Comparison of ENCODE assay signal across 8 mouse cellular contexts in the genomic region with DNA sequence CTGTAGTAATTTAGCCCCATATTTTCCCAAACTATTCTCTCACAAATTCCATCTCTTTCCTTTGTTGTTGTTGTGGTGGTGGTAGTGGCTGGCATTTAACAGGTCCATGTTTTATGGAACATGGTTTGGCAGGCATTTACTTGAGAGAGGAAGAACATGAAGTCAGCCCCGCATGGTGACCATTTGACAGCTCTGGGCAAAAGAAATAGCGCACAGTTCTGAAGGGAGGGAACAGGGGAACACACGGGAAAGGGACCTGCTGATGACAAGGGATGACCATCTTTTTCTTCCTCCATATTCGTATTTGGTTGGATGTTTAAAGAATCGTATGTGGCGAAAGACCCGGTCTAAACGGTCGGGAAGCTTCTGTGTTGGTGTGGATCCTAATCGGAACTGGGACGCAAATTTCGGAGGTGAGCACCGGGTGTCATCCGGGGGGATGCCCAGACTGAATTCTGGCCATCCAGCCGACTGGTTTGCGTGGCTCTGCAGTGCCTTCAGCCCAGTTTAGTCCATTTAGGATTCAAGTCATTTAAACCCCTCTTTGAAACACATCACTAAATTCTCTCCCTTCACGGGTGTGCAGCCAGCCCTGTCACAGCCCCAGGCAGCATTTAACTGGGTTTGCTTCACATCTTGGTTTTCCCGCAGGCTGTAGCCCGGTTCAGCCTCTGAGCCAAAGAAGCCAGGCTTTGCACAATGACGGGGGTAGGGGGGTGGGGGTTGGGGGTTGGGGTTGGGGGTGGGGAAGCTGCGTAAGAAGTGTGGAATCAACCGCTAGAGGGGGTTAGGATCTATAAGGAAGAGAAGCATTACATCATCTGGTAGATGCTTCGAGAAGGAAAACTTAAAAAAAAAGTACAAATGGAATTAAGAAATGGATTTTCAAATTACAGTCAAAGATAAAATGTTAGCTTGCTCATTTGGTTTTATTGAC. TPM values are rescaled to one million over a fixed set of nuclear protein-coding genes. Genes with fewer than 3 reads are reported as not detected.
DNase-seq lines count a peak whose midpoint lies in the region; ATAC-seq and TF ChIP-seq lines count a peak whose summit lies in the region.

No protein-coding gene starts in this region.

- H3K9me3 ChIP-seq in forebrain, embryonic 13.5 days (replicated peaks), result no peaks in the 10 kb centered on the region
- H3K9me3 ChIP-seq in liver, postnatal 0 days (ENCODE audit: low read length), result no peaks in the 10 kb centered on the region

- peak; percentile 70 for ATAC-seq in forebrain, embryonic 13.5 days
- ATAC-seq in liver, postnatal 0 days, result no peak

- no peaks in the 10 kb centered on the region for H3K27me3 ChIP-seq in forebrain, embryonic 13.5 days
- H3K27me3 ChIP-seq in liver, postnatal 0 days (ENCODE audit: insufficient read depth, low read length), result 0 out of 2 replicates have a peak, but pooled peaks cover 3% of the 10 kb centered on the region

- H3K4me1 ChIP-seq in forebrain, embryonic 13.5 days, result peaks cover 45% of the 10 kb centered on the region
- H3K4me1 ChIP-seq in liver, postnatal 0 days (ENCODE audit: insufficient read depth), result 0 out of 2 replicates have a peak, but pooled peaks cover 4% of the 10 kb centered on the region

- TF ChIP-seq EP300 in liver, postnatal 0 days (IDR thresholded peaks at IDR 0.05; ENCODE audit: low read depth), result no peak

- H3K9ac ChIP-seq in forebrain, embryonic 13.5 days, result peak overlapping the region; percentile 60
- no peak overlapping the region for H3K9ac ChIP-seq in liver, postnatal 0 days (replicated peaks)

- TF ChIP-seq CTCF in liver, postnatal 0 days (IDR thresholded peaks at IDR 0.05; ENCODE audit: low read depth), result 0 out of 2 replicates have a peak, but pooled peaks have one; percentile 7

- peak overlapping the region; percentile 18 for H3K4me3 ChIP-seq in forebrain, embryonic 13.5 days
- no peak overlapping the region for H3K4me3 ChIP-seq in liver, postnatal 0 days (ENCODE audit: low read depth, low read length)

- peak; percentile 52 to 60 for DNase-seq in layer of hippocampus, postnatal 10 days (ENCODE audit: low spot score in 2 of 2)
- no peak for DNase-seq in layer of hippocampus, postnatal 36 days
- peak; percentile 52 for DNase-seq in cerebellum, adult 9-10 months
- DNase-seq in liver, postnatal 0 days, result no peak
- DNase-seq in urinary bladder, postnatal 36 days (ENCODE audit: low spot score in 2 of 2), result no peak
- no peak for DNase-seq in yolk sac, embryonic 10.5 days (ENCODE audit: low spot score)
- DNase-seq in spleen, adult 18-20 months, result no peak

- no peaks in the 10 kb centered on the region for H3K36me3 ChIP-seq in forebrain, embryonic 13.5 days (ENCODE audit: poor library complexity, severe bottlenecking)
- H3K36me3 ChIP-seq in liver, postnatal 0 days (replicated peaks; ENCODE audit: insufficient read depth, low read length), result no peaks in the 10 kb centered on the region

- WGBS in forebrain, embryonic 13.5 days, result 13% methylated on average over 23 of the region's 23 CpGs
- 26% methylated on average over 23 of the region's 23 CpGs for WGBS in liver, postnatal 0 days (ENCODE audit: insufficient replicate concordance)

- peak overlapping the region; percentile 87 for H3K27ac ChIP-seq in forebrain, embryonic 13.5 days
- H3K27ac ChIP-seq in liver, postnatal 0 days (ENCODE audit: low read depth), result no peak overlapping the region

- peak overlapping the region; percentile 57 for H3K4me2 ChIP-seq in forebrain, embryonic 13.5 days
- H3K4me2 ChIP-seq in liver, postnatal 0 days (ENCODE audit: low read depth, low read length), result peak overlapping the region; percentile 46

RNA-seq across cellular contexts. Expression of gene Cpa2, which starts 10.5 kb away (rescaled TPM):
- 1 to 10 TPM; 2.6 to 3.2 TPM for total RNA-seq in layer of hippocampus, postnatal 10 days (2021)
- 1 to 10 TPM in 1 of 2 experiments, under 1 TPM in 1; 0.92 to 2.0 TPM for total RNA-seq in layer of hippocampus, postnatal 36 days (2021)
- 4.1 and 5.2 TPM in 2 replicates for polyA plus RNA-seq in forebrain, embryonic 13.5 days (2015; fragmentation: Nextera tagmentation; extraction: Ambion mirVana)
- 0.63 and 2.1 TPM in 2 replicates for polyA plus RNA-seq in liver, postnatal 0 days (2015; fragmentation: Nextera tagmentation; extraction: Ambion mirVana)

RNA-seq across cellular contexts. Expression of gene Cpa4, which starts 16.3 kb away (rescaled TPM):
- total RNA-seq in layer of hippocampus, postnatal 10 days (2021), result not detected
- total RNA-seq in layer of hippocampus, postnatal 36 days (2021), result not detected
- polyA plus RNA-seq in forebrain, embryonic 13.5 days (2015; fragmentation: Nextera tagmentation; extraction: Ambion mirVana), result 3.4 and 3.6 TPM in 2 replicates
- polyA plus RNA-seq in liver, postnatal 0 days (2015; fragmentation: Nextera tagmentation; extraction: Ambion mirVana), result 0.05 TPM in 1 of 2 replicates, not detected in the other

RNA-seq across cellular contexts. Expression of gene Ssmem1, which starts 42.3 kb away (rescaled TPM):
- 1 to 10 TPM in 1 of 2 experiments, under 1 TPM in 1; 0.83 to 1.1 TPM for total RNA-seq in layer of hippocampus, postnatal 10 days (2021)
- 1 to 10 TPM in 1 of 2 experiments, under 1 TPM in 1; 0.70 to 1.2 TPM for total RNA-seq in layer of hippocampus, postnatal 36 days (2021)
- 0.26 TPM in 1 of 2 replicates, not detected in the other for polyA plus RNA-seq in forebrain, embryonic 13.5 days (2015; fragmentation: Nextera tagmentation; extraction: Ambion mirVana)
- not detected in 2 replicates for polyA plus RNA-seq in liver, postnatal 0 days (2015; fragmentation: Nextera tagmentation; extraction: Ambion mirVana)

RNA-seq across cellular contexts. Expression of gene Tmem209, which starts 42.3 kb away (rescaled TPM):
- total RNA-seq in layer of hippocampus, postnatal 10 days (2021), result 10 to 100 TPM; 16.2 to 19.4 TPM
- total RNA-seq in layer of hippocampus, postnatal 36 days (2021), result 10 to 100 TPM; 19.2 to 25.2 TPM
- 37.6 and 41.4 TPM in 2 replicates for polyA plus RNA-seq in forebrain, embryonic 13.5 days (2015; fragmentation: Nextera tagmentation; extraction: Ambion mirVana)
- 10.8 and 12.6 TPM in 2 replicates for polyA plus RNA-seq in liver, postnatal 0 days (2015; fragmentation: Nextera tagmentation; extraction: Ambion mirVana)

RNA-seq across cellular contexts. Expression of gene Cpa5, which starts 58.9 kb away (rescaled TPM):
- not detected for total RNA-seq in layer of hippocampus, postnatal 10 days (2021)
- not detected for total RNA-seq in layer of hippocampus, postnatal 36 days (2021)
- 0.10 and 0.14 TPM in 2 replicates for polyA plus RNA-seq in forebrain, embryonic 13.5 days (2015; fragmentation: Nextera tagmentation; extraction: Ambion mirVana)
- not detected in 2 replicates for polyA plus RNA-seq in liver, postnatal 0 days (2015; fragmentation: Nextera tagmentation; extraction: Ambion mirVana)

Comparison
In these comparisons a context has a peak if more than half of its experiments do, and no peak if none do; other contexts are left out.
1. DNase-seq: peak in layer of hippocampus, postnatal 10 days (2 of 2) and cerebellum, adult 9-10 months (single experiment); none in layer of hippocampus, postnatal 36 days (0 of 2), liver, postnatal 0 days (single experiment), urinary bladder, postnatal 36 days (0 of 2), yolk sac, embryonic 10.5 days (single experiment) and spleen, adult 18-20 months (0 of 2).